Mouse (Mus musculus) testis, adult 2 months (tissue): ENCODE measurements around the gene Fcer1g.

Experiments
- CTCF ChIP-seq: fragments of 200-500 bp; IDR thresholded peaks from 2 replicates; pipeline ENCODE4 v1.5.1; 2012; ENCODE audit warnings: low read depth, mild to moderate bottlenecking, inconsistent platforms, low read length, moderate library complexity; ENCODE audit not compliant: control insufficient read depth, insufficient read depth, insufficient replicate concordance
- POLR2A ChIP-seq: fragments of 200-500 bp; IDR thresholded peaks from 2 replicates; pipeline ENCODE4 v1.6.1; 2012; ENCODE audit warnings: low read depth, mild to moderate bottlenecking, inconsistent platforms, low read length, moderate library complexity; ENCODE audit not compliant: control insufficient read depth

GRCm38 (mm10) chr1:171270573-171270900 lies 36.4 kb upstream of the Fcer1g start:
- no peak for TF ChIP-seq POLR2A
- no peak for TF ChIP-seq CTCF
